Mouse (Mus musculus) embryonic fibroblast, embryonic 13.5 days (primary cell): Measurements from ENCODE around the gene Sf3a3.

Experiments used
- CTCF ChIP-seq: IDR thresholded peaks from 2 replicates; pipeline ENCODE4 v1.5.1; 2011; ENCODE audit warnings: mild to moderate bottlenecking, control low read depth, low read length, moderate library complexity, borderline replicate concordance; ENCODE audit not compliant: insufficient read depth
- POLR2A ChIP-seq: IDR thresholded peaks from 2 replicates; pipeline ENCODE4 v1.6.1; 2011; ENCODE audit warnings: low read depth, mild to moderate bottlenecking, control low read depth, low read length, moderate library complexity

DNA sequence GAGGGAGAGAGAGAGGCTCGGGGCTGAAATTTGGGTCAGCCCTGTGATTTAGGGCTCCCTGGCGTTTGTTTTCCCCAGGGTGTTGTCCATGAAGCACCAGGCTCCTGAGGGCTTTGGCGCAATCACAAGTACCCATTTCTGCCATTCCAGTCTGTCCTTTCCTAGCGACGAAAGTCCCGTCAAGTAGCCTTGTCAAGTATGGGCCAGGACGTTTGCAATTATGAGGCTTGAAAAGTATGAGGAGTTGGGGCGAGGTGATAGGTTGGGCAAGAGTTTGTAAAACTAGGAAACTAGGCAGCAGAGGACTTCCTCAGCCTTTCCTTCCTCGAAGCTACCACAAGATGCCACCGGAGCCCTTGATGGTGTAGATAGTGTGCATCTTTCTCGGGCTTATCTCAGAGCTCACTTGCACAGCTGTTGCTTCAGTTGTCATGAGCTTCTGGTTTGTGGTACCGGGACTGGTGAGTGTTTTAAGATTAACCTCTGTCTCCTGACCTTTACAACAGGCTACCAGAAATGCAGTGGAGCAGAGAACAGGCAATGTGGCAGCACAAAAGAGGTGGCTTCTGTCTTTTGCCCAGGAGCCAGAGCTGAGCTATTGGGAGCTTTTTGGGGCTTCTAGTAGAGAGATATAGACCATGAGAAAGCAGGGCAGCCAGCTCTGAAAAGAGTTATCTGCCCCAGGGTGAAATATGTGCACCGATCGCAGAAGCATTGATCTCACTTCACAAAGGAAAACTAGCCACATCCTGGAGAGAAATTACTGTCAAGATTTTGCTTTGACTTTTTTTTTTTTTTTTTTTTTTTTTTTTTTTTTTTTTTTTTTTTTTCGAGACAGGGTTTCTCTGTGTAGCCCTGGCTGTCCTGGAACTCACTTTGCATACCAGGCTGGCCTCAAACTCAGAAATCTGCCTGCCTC is 38.0 kb downstream of the Sf3a3 start:
- TF ChIP-seq POLR2A (no peak), CTCF (no peak)
